Mouse (Mus musculus): ENCODE results near the gene Ifnlr1.

- TF ChIP-seq CTCF (IDR thresholded peaks at IDR 0.05): peak; percentile 84
- no peak for TF ChIP-seq EP300 (IDR thresholded peaks at IDR 0.05)
These were observed 19.7 kb upstream of the Ifnlr1 start for GRCm38 (mm10) chr4:135666192-135666975.
